Mouse (Mus musculus): ENCODE measurements around the gene Mecom. TPM values are rescaled to one million over a fixed set of nuclear protein-coding genes. Genes with fewer than 3 reads are reported as not detected.

Gene Mecom
- polyA plus RNA-seq, 1 experiment: 1.8 TPM

GRCm38 (mm10) chr3:30148378-30149079 lies 399.3 kb downstream of the Mecom start:
- H3ac ChIP-seq (ENCODE audit: control insufficient read depth, insufficient read length): no peak overlapping the region
- no peak overlapping the region for H3K4me3 ChIP-seq
- H3K4me2 ChIP-seq (ENCODE audit: low read depth): no peak overlapping the region
- no peaks in the 10 kb centered on the region for H3K36me3 ChIP-seq (ENCODE audit: control insufficient read depth, insufficient read depth)
- H3K79me2 ChIP-seq (ENCODE audit: control insufficient read depth, insufficient read depth): no peaks in the 10 kb centered on the region
- TF ChIP-seq SRF (IDR thresholded peaks at IDR 0.05; ENCODE audit: control insufficient read depth, insufficient read length, low read depth): no peak
- no peak for TF ChIP-seq MYOG (IDR thresholded peaks at IDR 0.05; ENCODE audit: control insufficient read depth in 1 of 3, insufficient read depth in 1 of 3, insufficient read length in 2 of 3, low read depth in 2 of 3)
- TF ChIP-seq MAX (IDR thresholded peaks at IDR 0.05; ENCODE audit: low read depth): no peak
- no peak for TF ChIP-seq POLR2AphosphoS2 (IDR thresholded peaks at IDR 0.05; ENCODE audit: insufficient read length, low read depth)
- no peak for TF ChIP-seq TCF12 (IDR thresholded peaks at IDR 0.05; ENCODE audit: insufficient read depth, poor library complexity, severe bottlenecking)
- no peak for TF ChIP-seq TCF3 (IDR thresholded peaks at IDR 0.05; ENCODE audit: insufficient read length, low read depth)
- no peak for TF ChIP-seq CEBPB (IDR thresholded peaks at IDR 0.05; ENCODE audit: insufficient read depth, poor library complexity, severe bottlenecking)
- TF ChIP-seq MYOD1 (IDR thresholded peaks at IDR 0.05; ENCODE audit: control insufficient read depth in 1 of 3, insufficient read length in 2 of 3, low read depth in 2 of 3): no peak
- no peak for TF ChIP-seq USF1 (IDR thresholded peaks at IDR 0.05; ENCODE audit: low read depth)
- TF ChIP-seq POLR2A (IDR thresholded peaks at IDR 0.05; ENCODE audit: insufficient read length, low read depth): no peak
- TF ChIP-seq REST (IDR thresholded peaks at IDR 0.05; ENCODE audit: insufficient read depth, insufficient read length): no peak
- no peak for TF ChIP-seq E2F4 (IDR thresholded peaks at IDR 0.05; ENCODE audit: insufficient read depth)
- H3K27me3 ChIP-seq (ENCODE audit: control insufficient read depth, insufficient read depth, insufficient read length): no peaks in the 10 kb centered on the region

- Histone ChIP-seq H3K4me2 (ENCODE audit: low read depth) (peak overlapping the region; percentile 36), H3K4me3 (no peak overlapping the region), H3ac (ENCODE audit: control insufficient read depth, insufficient read length) (no peak overlapping the region), H3K36me3 (ENCODE audit: control insufficient read depth, insufficient read depth) (no peaks in the 10 kb centered on the region), H3K79me2 (ENCODE audit: control insufficient read depth, insufficient read depth) (no peaks in the 10 kb centered on the region), H3K27me3 (ENCODE audit: control insufficient read depth, insufficient read depth, insufficient read length) (no peaks in the 10 kb centered on the region)
- TF ChIP-seq E2F4 (IDR thresholded peaks at IDR 0.05; ENCODE audit: insufficient read depth) (no peak), POLR2AphosphoS2 (IDR thresholded peaks at IDR 0.05; ENCODE audit: insufficient read length, low read depth) (no peak), CEBPB (IDR thresholded peaks at IDR 0.05; ENCODE audit: insufficient read depth, poor library complexity, severe bottlenecking) (no peak), MYOG (IDR thresholded peaks at IDR 0.05; ENCODE audit: control insufficient read depth in 1 of 3, insufficient read depth in 1 of 3, insufficient read length in 2 of 3, low read depth in 2 of 3) (no peak), SRF (IDR thresholded peaks at IDR 0.05; ENCODE audit: control insufficient read depth, insufficient read length, low read depth) (no peak), REST (IDR thresholded peaks at IDR 0.05; ENCODE audit: insufficient read depth, insufficient read length) (no peak), TCF3 (IDR thresholded peaks at IDR 0.05; ENCODE audit: insufficient read length, low read depth) (no peak)
Observed at GRCm38 (mm10) chr3:30145051-30145450, 402.8 kb downstream of the Mecom start.

GRCm38 (mm10) chr3:30143961-30144411 lies 403.8 kb downstream of the Mecom start:
- Histone ChIP-seq H3K36me3 (ENCODE audit: control insufficient read depth, insufficient read depth) (no peaks in the 10 kb centered on the region), H3ac (ENCODE audit: control insufficient read depth, insufficient read length) (no peak overlapping the region), H3K4me2 (ENCODE audit: low read depth) (no peak overlapping the region), H3K4me3 (no peak overlapping the region), H3K27me3 (ENCODE audit: control insufficient read depth, insufficient read depth, insufficient read length) (no peaks in the 10 kb centered on the region), H3K79me2 (ENCODE audit: control insufficient read depth, insufficient read depth) (no peaks in the 10 kb centered on the region)
- TF ChIP-seq CEBPB (IDR thresholded peaks at IDR 0.05; ENCODE audit: insufficient read depth, poor library complexity, severe bottlenecking) (no peak), TCF12 (IDR thresholded peaks at IDR 0.05; ENCODE audit: insufficient read depth, poor library complexity, severe bottlenecking) (no peak), TCF3 (IDR thresholded peaks at IDR 0.05; ENCODE audit: insufficient read length, low read depth) (no peak), POLR2AphosphoS2 (IDR thresholded peaks at IDR 0.05; ENCODE audit: insufficient read length, low read depth) (no peak), E2F4 (IDR thresholded peaks at IDR 0.05; ENCODE audit: insufficient read depth) (no peak), POLR2A (IDR thresholded peaks at IDR 0.05; ENCODE audit: insufficient read length, low read depth) (no peak), MYOD1 (IDR thresholded peaks at IDR 0.05; ENCODE audit: control insufficient read depth in 1 of 3, insufficient read length in 2 of 3, low read depth in 2 of 3) (no peak), REST (IDR thresholded peaks at IDR 0.05; ENCODE audit: insufficient read depth, insufficient read length) (no peak), SRF (IDR thresholded peaks at IDR 0.05; ENCODE audit: control insufficient read depth, insufficient read length, low read depth) (no peak), MAX (IDR thresholded peaks at IDR 0.05; ENCODE audit: low read depth) (no peak), MYOG (IDR thresholded peaks at IDR 0.05; ENCODE audit: control insufficient read depth in 1 of 3, insufficient read depth in 1 of 3, insufficient read length in 2 of 3, low read depth in 2 of 3) (no peak), USF1 (IDR thresholded peaks at IDR 0.05; ENCODE audit: low read depth) (no peak)

- H3K4me2 ChIP-seq (ENCODE audit: low read depth): no peak overlapping the region
- no peaks in the 10 kb centered on the region for H3K79me2 ChIP-seq (ENCODE audit: control insufficient read depth, insufficient read depth)
- no peak overlapping the region for H3K4me3 ChIP-seq
- TF ChIP-seq MYOD1 (IDR thresholded peaks at IDR 0.05; ENCODE audit: control insufficient read depth in 1 of 3, insufficient read length in 2 of 3, low read depth in 2 of 3) (no peak), MAX (IDR thresholded peaks at IDR 0.05; ENCODE audit: low read depth) (no peak), POLR2A (IDR thresholded peaks at IDR 0.05; ENCODE audit: insufficient read length, low read depth) (no peak), SRF (IDR thresholded peaks at IDR 0.05; ENCODE audit: control insufficient read depth, insufficient read length, low read depth) (no peak), POLR2AphosphoS2 (IDR thresholded peaks at IDR 0.05; ENCODE audit: insufficient read length, low read depth) (no peak), TCF3 (IDR thresholded peaks at IDR 0.05; ENCODE audit: insufficient read length, low read depth) (no peak), USF1 (IDR thresholded peaks at IDR 0.05; ENCODE audit: low read depth) (no peak), E2F4 (IDR thresholded peaks at IDR 0.05; ENCODE audit: insufficient read depth) (no peak), REST (IDR thresholded peaks at IDR 0.05; ENCODE audit: insufficient read depth, insufficient read length) (no peak), MYOG (IDR thresholded peaks at IDR 0.05; ENCODE audit: control insufficient read depth in 1 of 3, insufficient read depth in 1 of 3, insufficient read length in 2 of 3, low read depth in 2 of 3) (no peak), TCF12 (IDR thresholded peaks at IDR 0.05; ENCODE audit: insufficient read depth, poor library complexity, severe bottlenecking) (no peak), CEBPB (IDR thresholded peaks at IDR 0.05; ENCODE audit: insufficient read depth, poor library complexity, severe bottlenecking) (no peak)
- H3K36me3 ChIP-seq (ENCODE audit: control insufficient read depth, insufficient read depth): no peaks in the 10 kb centered on the region
- no peak overlapping the region for H3ac ChIP-seq (ENCODE audit: control insufficient read depth, insufficient read length)
- H3K27me3 ChIP-seq (ENCODE audit: control insufficient read depth, insufficient read depth, insufficient read length): no peaks in the 10 kb centered on the region
Observed at GRCm38 (mm10) chr3:30143440-30143839, 404.4 kb downstream of the Mecom start.
